Mouse (Mus musculus): ENCODE measurements around the gene Bco2. TPM values are rescaled to one million over a fixed set of nuclear protein-coding genes. Genes with fewer than 3 reads are reported as not detected.
A peak's percentile ranks its signal among the peaks of the same experiment; 100 is the strongest.

Bco2 gene
- polyA plus RNA-seq, 1 experiment from 2014 or later: 0.47 TPM

- Histone ChIP-seq H3K9me3 (no peaks in the 10 kb centered on the region), H3K9ac (peak within 1 kb of the TSS; percentile 52), H3K27me3 (no peaks in the 10 kb centered on the region), H3K4me3 (peak within 1 kb of the TSS; percentile 70), H3K4me2 (peak within 1 kb of the TSS; percentile 62), H3K36me3 (no peaks in the 10 kb centered on the region), H3K4me1 (replicated peaks) (peaks cover 16% of the 10 kb centered on the region), H3K27ac (replicated peaks) (peak within 1 kb of the TSS; percentile 87)
- WGBS: under 1% methylated on average over 54 of the region's 54 CpGs
- ATAC-seq (ENCODE audit: low FRiP score, low read depth): peak; percentile 99
Measured at GRCm38 (mm10) chr9:50528293-50528892, 26.6 kb downstream of the Bco2 start, which contains the start of gene Pts. TSS of gene Pts (minus strand) at chr9:50528724.

- H3K9me3 ChIP-seq: no peaks in the 10 kb centered on the region
- peak overlapping the region; percentile 70 for H3K4me3 ChIP-seq
- no peaks in the 10 kb centered on the region for H3K27me3 ChIP-seq
- WGBS: 51% methylated on average over 7 of the region's 7 CpGs
- peak overlapping the region; percentile 62 for H3K4me2 ChIP-seq
- peaks cover 16% of the 10 kb centered on the region for H3K4me1 ChIP-seq (replicated peaks)
- peak overlapping the region; percentile 52 for H3K9ac ChIP-seq
- H3K27ac ChIP-seq (replicated peaks): 0 out of 2 replicates have a peak overlapping the region, but pooled peaks have one; percentile 87
- no peaks in the 10 kb centered on the region for H3K36me3 ChIP-seq
- 0 out of 2 replicates have a peak, but pooled peaks have one; percentile 42 for ATAC-seq (ENCODE audit: low FRiP score, low read depth)
Measured at GRCm38 (mm10) chr9:50527860-50528259, 27.1 kb downstream of the Bco2 start.

GRCm38 (mm10) chr9:50525585-50525984 is 29.4 kb downstream of the Bco2 start:
- Histone ChIP-seq H3K4me1 (replicated peaks) (peaks cover 16% of the 10 kb centered on the region), H3K27ac (replicated peaks) (no peak overlapping the region), H3K27me3 (no peaks in the 10 kb centered on the region), H3K9me3 (no peaks in the 10 kb centered on the region), H3K9ac (no peak overlapping the region), H3K4me2 (no peak overlapping the region), H3K36me3 (no peaks in the 10 kb centered on the region), H3K4me3 (no peak overlapping the region)
- no peak for ATAC-seq (ENCODE audit: low FRiP score, low read depth)
- WGBS: 86% methylated on average over 5 of the region's 5 CpGs

- ATAC-seq (ENCODE audit: low FRiP score, low read depth): no peak
- 90% methylated on average over 5 of the region's 5 CpGs for WGBS
- no peaks in the 10 kb centered on the region for H3K27me3 ChIP-seq
- H3K27ac ChIP-seq (replicated peaks): no peak overlapping the region
- H3K4me1 ChIP-seq (replicated peaks): peaks cover 16% of the 10 kb centered on the region
- no peaks in the 10 kb centered on the region for H3K9me3 ChIP-seq
- no peaks in the 10 kb centered on the region for H3K36me3 ChIP-seq
- H3K4me2 ChIP-seq: no peak overlapping the region
- H3K9ac ChIP-seq: no peak overlapping the region
- no peak overlapping the region for H3K4me3 ChIP-seq
Measured at GRCm38 (mm10) chr9:50524936-50525335, 30.0 kb downstream of the Bco2 start.

GRCm38 (mm10) chr9:50522574-50522973 is 32.4 kb downstream of the Bco2 start:
- no peak overlapping the region for H3K27ac ChIP-seq (replicated peaks)
- H3K9me3 ChIP-seq: no peaks in the 10 kb centered on the region
- H3K9ac ChIP-seq: no peak overlapping the region
- no peaks in the 10 kb centered on the region for H3K36me3 ChIP-seq
- H3K4me3 ChIP-seq: no peak overlapping the region
- 86% methylated on average over 5 of the region's 5 CpGs for WGBS
- H3K27me3 ChIP-seq: no peaks in the 10 kb centered on the region
- H3K4me2 ChIP-seq: no peak overlapping the region
- peaks cover 10% of the 10 kb centered on the region for H3K4me1 ChIP-seq (replicated peaks)
- ATAC-seq (ENCODE audit: low FRiP score, low read depth): no peak

GRCm38 (mm10) chr9:50521562-50521961 is 33.4 kb downstream of the Bco2 start:
- 0 out of 2 replicates have a peak, but pooled peaks cover under 1% of the 10 kb centered on the region for H3K4me1 ChIP-seq (replicated peaks)
- no peaks in the 10 kb centered on the region for H3K36me3 ChIP-seq
- no peak overlapping the region for H3K27ac ChIP-seq (replicated peaks)
- no peak for ATAC-seq (ENCODE audit: low FRiP score, low read depth)
- H3K9me3 ChIP-seq: no peaks in the 10 kb centered on the region
- WGBS: 75% methylated on average over 2 of the region's 2 CpGs
- no peaks in the 10 kb centered on the region for H3K27me3 ChIP-seq
- no peak overlapping the region for H3K9ac ChIP-seq
- H3K4me3 ChIP-seq: no peak overlapping the region
- H3K4me2 ChIP-seq: no peak overlapping the region

- Histone ChIP-seq H3K9ac (no peak overlapping the region), H3K9me3 (no peaks in the 10 kb centered on the region), H3K4me1 (replicated peaks) (no peaks in the 10 kb centered on the region), H3K4me2 (no peak overlapping the region), H3K27ac (replicated peaks) (no peak overlapping the region), H3K4me3 (no peak overlapping the region), H3K27me3 (no peaks in the 10 kb centered on the region), H3K36me3 (no peaks in the 10 kb centered on the region)
- ATAC-seq (ENCODE audit: low FRiP score, low read depth): no peak
- WGBS: 87% methylated on average over 6 of the region's 6 CpGs
Measured at GRCm38 (mm10) chr9:50520748-50521147, 34.2 kb downstream of the Bco2 start.

GRCm38 (mm10) chr9:50518781-50519180 is 36.2 kb downstream of the Bco2 start:
- H3K27ac ChIP-seq (replicated peaks): no peak overlapping the region
- no peaks in the 10 kb centered on the region for H3K36me3 ChIP-seq
- H3K9me3 ChIP-seq: no peaks in the 10 kb centered on the region
- 19% methylated on average over 2 of the region's 2 CpGs for WGBS
- ATAC-seq (ENCODE audit: low FRiP score, low read depth): no peak
- H3K4me3 ChIP-seq: no peak overlapping the region
- no peak overlapping the region for H3K4me2 ChIP-seq
- no peaks in the 10 kb centered on the region for H3K27me3 ChIP-seq
- no peak overlapping the region for H3K9ac ChIP-seq
- H3K4me1 ChIP-seq (replicated peaks): no peaks in the 10 kb centered on the region

- no peaks in the 10 kb centered on the region for H3K4me1 ChIP-seq (replicated peaks)
- 86% methylated on average over 5 of the region's 5 CpGs for WGBS
- no peaks in the 10 kb centered on the region for H3K36me3 ChIP-seq
- H3K4me2 ChIP-seq: no peak overlapping the region
- H3K4me3 ChIP-seq: no peak overlapping the region
- no peaks in the 10 kb centered on the region for H3K27me3 ChIP-seq
- H3K9ac ChIP-seq: no peak overlapping the region
- H3K9me3 ChIP-seq: no peaks in the 10 kb centered on the region
- no peak overlapping the region for H3K27ac ChIP-seq (replicated peaks)
- no peak for ATAC-seq (ENCODE audit: low FRiP score, low read depth)
Measured at GRCm38 (mm10) chr9:50515462-50515861, 39.5 kb downstream of the Bco2 start.

GRCm38 (mm10) chr9:50507570-50507969 is 47.4 kb downstream of the Bco2 start:
- Histone ChIP-seq H3K4me2 (no peak overlapping the region), H3K9ac (no peak overlapping the region), H3K4me1 (replicated peaks) (no peaks in the 10 kb centered on the region), H3K36me3 (no peaks in the 10 kb centered on the region), H3K4me3 (no peak overlapping the region), H3K27ac (replicated peaks) (no peak overlapping the region), H3K27me3 (no peaks in the 10 kb centered on the region), H3K9me3 (no peaks in the 10 kb centered on the region)
- no peak for ATAC-seq (ENCODE audit: low FRiP score, low read depth)
- WGBS: 81% methylated on average over 7 of the region's 7 CpGs

GRCm38 (mm10) chr9:50505405-50505804 is 49.6 kb downstream of the Bco2 start:
- H3K4me1 ChIP-seq (replicated peaks): no peaks in the 10 kb centered on the region
- H3K4me2 ChIP-seq: no peak overlapping the region
- no peaks in the 10 kb centered on the region for H3K36me3 ChIP-seq
- H3K4me3 ChIP-seq: no peak overlapping the region
- no peaks in the 10 kb centered on the region for H3K27me3 ChIP-seq
- ATAC-seq (ENCODE audit: low FRiP score, low read depth): no peak
- H3K9ac ChIP-seq: no peak overlapping the region
- no peak overlapping the region for H3K27ac ChIP-seq (replicated peaks)
- no peaks in the 10 kb centered on the region for H3K9me3 ChIP-seq
- WGBS: 54% methylated on average over 6 of the region's 6 CpGs

- no peak overlapping the region for H3K9ac ChIP-seq
- H3K4me1 ChIP-seq (replicated peaks): no peaks in the 10 kb centered on the region
- H3K27me3 ChIP-seq: no peaks in the 10 kb centered on the region
- H3K4me3 ChIP-seq: no peak overlapping the region
- H3K4me2 ChIP-seq: no peak overlapping the region
- no peaks in the 10 kb centered on the region for H3K9me3 ChIP-seq
- ATAC-seq (ENCODE audit: low FRiP score, low read depth): no peak
- H3K27ac ChIP-seq (replicated peaks): no peak overlapping the region
- 97% methylated on average over 3 of the region's 3 CpGs for WGBS
- H3K36me3 ChIP-seq: no peaks in the 10 kb centered on the region
Measured at GRCm38 (mm10) chr9:50502949-50503348, 52.0 kb downstream of the Bco2 start.
